Mouse (Mus musculus): ENCODE measurements around the gene Slc48a1. TPM values are rescaled to one million over a fixed set of nuclear protein-coding genes. Genes with fewer than 3 reads are reported as not detected.

The Slc48a1 gene
- total RNA-seq, 2 experiments from 2014 or later = 81.8 to 84.6 TPM

DNA sequence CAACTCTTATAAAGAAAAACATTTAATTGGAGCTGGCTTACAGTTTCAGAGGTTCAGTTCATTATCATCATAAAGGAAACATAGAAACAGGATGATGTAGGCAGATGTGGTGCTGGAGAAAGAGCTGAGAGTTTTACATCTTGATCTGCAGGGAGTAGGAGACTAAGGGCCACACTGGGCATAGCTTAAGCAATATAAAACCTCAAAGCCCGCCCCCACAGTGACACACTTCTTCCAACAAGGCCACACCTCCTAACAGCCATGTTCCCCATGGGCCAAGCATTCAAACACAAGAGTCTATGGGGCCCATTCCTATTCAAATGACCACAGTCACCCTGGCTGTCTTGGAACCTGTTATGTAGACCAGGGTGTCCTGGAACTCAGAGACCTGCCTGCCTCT, 1.3 kb downstream of the Slc48a1 start:
- intact Hi-C loops (cut with DNase I) = loop anchor here (2.0 kb wide), 1 partner anchor 63 kb away; no protein-coding TSS in a partner anchor
- no peak for DNase-seq

DNA sequence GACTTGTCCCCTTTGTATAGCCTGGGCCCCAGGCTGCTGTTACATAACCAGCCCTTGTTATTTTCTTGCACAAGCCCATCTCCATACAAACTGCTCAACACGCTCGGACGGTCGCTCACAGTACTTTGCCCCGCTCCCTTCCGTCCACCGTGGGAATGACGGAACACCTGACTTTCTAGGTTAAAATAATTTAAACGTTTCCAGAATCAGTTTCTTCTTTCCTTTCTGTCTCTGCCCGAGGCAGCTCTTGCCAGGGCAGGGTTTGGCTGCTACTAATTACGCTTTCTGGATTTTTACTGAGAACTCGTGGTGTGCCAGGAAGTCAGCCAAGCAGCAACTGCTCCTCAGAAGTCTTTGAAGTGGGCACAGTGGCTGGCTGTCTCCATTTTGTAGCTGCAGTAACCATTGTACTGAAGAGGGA, 2.3 kb downstream of the Slc48a1 start:
- DNase-seq = no peak
- intact Hi-C loops (cut with DNase I) = loop anchor here (5.0 kb wide), 1 partner anchor 52 kb away; no protein-coding TSS in a partner anchor

DNA sequence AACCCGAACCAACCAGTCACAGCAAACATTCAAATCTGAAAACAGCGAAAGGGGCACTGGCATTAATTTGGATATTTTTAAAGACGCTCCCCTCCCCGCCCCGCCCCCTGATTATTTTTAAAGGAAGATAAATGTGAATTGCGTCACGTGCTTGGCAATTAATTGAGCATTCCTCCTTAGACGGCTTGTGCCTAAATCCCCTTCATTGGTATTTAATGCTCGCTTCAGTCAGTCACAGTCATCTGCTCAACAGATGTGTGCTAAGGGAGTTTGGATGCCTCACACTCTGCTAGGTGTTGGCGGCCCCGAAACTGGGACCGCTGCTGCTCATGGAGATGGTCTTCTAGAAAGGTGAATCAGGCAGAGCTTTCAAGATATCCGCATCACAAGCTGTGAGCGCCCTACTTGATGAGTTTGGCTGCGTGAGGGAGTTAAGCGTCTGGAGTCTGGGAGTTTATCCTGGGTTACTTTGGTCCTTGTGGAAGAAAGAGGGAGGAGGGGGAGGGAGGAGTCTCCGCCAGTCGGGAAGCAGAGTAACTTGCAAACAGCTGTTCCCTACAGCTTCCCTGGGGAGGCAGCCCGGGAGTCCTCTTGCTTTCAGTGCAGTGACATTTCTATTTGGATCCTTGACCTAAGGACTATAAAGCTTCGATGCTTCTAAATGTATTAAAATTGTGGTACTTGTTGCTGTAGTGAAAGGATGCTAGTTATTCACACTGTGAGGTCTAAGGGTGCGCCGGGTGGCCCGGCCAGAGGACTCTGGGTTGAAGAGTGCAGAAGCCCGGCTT, 3.8 kb downstream of the Slc48a1 start:
- no peak for DNase-seq
- intact Hi-C loops (cut with DNase I) = loop anchor here (5.0 kb wide), 1 partner anchor 50 kb away; no protein-coding TSS in a partner anchor

- intact Hi-C loops (cut with DNase I) = loop anchor here (5.0 kb wide), 1 partner anchor 50 kb away; no protein-coding TSS in a partner anchor
- DNase-seq = peak; percentile 77
Measured at GRCm38 (mm10) chr15:97782749-97783105, 4.4 kb downstream of the Slc48a1 start.

DNA sequence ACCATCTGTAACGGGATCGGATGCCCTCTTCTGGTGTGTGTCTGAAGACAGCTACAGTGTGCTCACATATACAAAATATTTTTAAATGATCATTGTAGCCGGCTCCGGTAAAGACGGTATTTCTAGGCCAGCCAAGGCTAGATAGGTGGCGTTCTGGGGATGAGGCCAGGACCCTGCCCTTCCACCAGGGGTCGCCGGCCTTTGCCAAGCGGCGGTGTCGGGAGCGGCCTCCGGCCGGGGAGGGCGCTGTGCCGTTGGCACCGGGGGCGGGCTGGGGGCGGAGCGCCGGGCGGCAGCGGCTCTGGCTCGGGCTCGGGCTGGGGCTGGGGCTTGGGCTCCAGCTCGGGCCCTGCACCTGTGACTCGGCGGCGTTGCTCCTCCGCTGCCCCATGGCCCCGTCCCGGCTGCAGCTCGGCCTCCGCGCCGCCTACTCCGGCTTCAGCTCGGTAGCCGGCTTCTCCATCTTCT, 5.8 kb downstream of the Slc48a1 start:
- intact Hi-C loops (cut with DNase I) = loop anchor here (5.0 kb wide), 1 partner anchor 48 kb away; no protein-coding TSS in a partner anchor

GRCm38 (mm10) chr15:97784561-97785161, 6.3 kb downstream of the Slc48a1 start:
- DNase-seq = no peak
- intact Hi-C loops (cut with DNase I) = loop anchor here (5.0 kb wide), 1 partner anchor 48 kb away; no protein-coding TSS in a partner anchor

More for the DNA sequence above, 5.8 kb downstream of the Slc48a1 start:
- DNase-seq = peak; percentile 96

GRCm38 (mm10) chr15:97785731-97786411, 7.6 kb downstream of the Slc48a1 start:
- DNase-seq = no peak

DNA sequence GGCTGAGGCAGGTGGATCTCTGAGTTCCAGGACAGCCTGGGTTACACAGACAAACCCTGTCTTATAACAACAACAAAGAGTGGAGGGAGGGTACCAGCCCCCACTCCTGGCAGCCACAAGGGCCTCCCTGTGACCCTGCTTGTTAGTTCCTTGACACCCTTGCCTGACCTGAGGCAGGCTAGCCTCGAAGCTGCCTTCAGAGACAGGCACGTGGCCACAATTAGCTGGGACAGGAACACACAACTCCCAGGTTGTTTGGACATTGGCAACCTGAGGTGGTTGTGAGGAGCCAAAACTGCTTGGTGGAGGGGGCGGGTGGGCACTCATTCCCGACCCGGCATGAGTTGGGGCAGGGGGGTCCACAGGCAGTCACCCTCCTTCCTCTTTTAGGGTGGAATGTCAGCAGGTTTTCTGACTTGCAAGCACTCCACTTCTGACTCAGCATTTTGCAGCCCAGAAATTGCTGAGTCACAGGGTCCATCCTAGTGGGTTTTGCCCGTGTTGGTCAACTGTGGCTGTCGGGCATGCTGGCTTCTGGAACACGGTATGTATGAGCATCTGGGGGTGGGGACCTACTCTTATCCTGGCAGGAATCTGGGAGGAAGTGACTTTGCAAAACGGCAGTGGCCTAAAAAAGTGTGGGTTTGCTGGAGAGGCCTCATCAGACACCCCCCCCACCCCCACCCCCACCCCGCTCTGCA, 8.2 kb downstream of the Slc48a1 start:
- no peak for DNase-seq
- intact Hi-C loops (cut with DNase I) = no loop called here

More at GRCm38 (mm10) chr15:97785731-97786411, 7.6 kb downstream of the Slc48a1 start:
- intact Hi-C loops (cut with DNase I) = no loop called here

GRCm38 (mm10) chr15:97787148-97787798, 9.0 kb downstream of the Slc48a1 start:
- no peak for DNase-seq
- intact Hi-C loops (cut with DNase I) = no loop called here

DNA sequence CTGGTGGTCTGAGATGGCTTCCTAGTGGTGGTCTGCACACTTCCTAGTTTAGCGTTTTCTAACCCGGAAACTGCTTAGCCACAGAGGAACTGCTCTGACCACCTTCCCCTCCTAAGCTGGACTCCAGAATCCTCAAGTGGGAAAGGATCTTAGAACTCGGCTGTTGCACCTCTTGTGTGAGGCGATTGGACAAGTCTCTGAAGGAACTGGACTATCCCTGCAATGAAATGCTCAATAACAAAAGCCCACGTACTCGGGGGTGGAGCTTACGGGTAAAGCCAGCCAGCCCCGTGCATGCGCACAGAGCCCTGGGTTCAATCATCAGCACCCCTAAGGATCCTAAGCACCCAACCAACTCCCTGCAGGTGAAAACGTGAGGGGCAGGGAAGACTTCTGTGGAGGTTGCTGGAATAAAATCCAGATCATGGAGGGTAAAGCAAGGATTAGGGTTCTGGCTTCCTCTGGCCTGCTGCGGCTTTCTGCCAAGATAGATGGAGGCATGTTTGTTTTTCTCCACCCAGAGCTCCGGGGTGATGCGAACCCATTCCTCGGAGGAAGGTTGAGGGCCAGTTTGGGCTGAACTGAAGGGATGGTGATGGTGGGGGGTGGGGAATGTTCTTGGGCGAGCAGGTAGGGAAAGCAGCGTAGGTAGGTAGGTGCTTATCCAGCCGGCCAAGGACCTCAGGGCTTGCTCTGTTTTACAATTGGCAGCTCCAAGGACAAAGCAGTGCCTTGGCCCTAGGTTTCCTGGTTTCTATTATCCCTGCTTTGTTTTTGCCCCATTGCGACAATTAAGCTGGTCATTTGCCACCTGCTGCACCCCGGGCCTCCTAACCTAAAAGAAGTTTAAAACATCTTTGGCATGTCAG, 9.7 kb downstream of the Slc48a1 start:
- no peak for DNase-seq
- intact Hi-C loops (cut with DNase I) = no loop called here

GRCm38 (mm10) chr15:97788821-97789220, 10.5 kb downstream of the Slc48a1 start:
- intact Hi-C loops (cut with DNase I) = no loop called here
- peak; percentile 89 for DNase-seq

GRCm38 (mm10) chr15:97789761-97790505, 11.6 kb downstream of the Slc48a1 start:
- peak; percentile 68 for DNase-seq
- intact Hi-C loops (cut with DNase I) = no loop called here

DNA sequence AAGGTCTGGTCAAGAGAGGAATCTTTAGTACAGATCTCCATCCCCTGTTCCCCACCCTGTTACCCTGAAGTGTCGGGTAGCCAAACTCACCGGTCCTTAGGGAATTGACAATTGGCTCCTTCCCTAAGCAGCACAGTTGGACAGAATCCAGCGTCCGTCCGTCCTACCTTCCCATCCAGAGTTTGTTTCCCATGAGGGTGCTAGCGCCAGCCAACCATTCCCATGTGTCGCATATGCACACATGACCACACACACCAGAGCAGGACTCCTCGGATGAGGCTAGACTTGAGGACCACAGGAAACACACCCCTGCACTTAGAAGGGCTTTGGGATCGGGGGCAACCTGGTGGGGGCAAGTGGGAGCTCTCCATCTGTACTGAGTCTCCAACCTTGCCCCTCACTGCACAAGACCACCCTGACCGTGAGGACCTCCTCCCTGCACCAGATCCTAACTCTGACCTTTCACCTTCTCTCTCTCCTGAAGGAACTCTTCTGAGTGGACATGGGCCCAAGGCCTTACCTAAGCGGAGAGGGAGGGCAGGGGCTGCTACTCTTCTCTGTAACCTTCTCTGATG, 12.9 kb downstream of the Slc48a1 start:
- intact Hi-C loops (cut with DNase I) = no loop called here
- DNase-seq = no peak

DNA sequence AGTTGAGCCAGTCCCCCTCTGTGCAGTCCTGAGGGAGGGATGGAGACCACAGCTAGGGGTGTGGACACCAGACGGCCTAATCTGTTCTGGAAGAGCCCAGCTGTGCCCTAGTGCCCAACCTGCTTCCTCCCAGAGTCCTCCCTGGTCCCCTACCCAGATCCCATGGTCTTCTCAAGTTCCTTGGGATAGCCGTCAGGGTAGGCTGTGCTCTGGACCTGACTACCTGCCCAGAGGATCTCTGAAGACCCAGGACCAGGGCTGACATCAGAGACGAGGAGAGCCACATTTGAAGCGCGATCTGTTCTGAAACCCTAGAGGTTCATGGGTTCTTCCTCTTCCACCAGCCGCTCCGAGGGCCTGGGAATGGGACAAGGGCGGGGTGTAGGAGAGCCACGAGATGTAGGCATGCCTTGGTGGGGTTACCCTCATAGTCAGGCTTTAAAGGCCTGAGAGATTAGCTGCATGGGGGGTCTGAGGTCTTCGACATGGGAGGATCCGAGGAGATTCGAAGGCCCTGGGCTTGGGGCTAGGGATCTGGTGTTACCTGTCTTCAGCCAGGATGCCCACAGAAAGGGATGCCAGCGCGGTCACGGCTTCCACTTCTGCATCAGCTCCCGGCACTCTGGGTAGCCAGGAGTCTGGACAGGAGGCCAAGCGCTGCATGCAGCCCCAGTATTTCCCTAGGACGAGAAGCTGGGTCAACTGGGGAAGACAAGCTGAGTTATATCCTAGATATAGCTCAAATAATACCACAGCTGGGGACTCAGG, 15.2 kb downstream of the Slc48a1 start:
- no peak for DNase-seq
- intact Hi-C loops (cut with DNase I) = no loop called here

DNA sequence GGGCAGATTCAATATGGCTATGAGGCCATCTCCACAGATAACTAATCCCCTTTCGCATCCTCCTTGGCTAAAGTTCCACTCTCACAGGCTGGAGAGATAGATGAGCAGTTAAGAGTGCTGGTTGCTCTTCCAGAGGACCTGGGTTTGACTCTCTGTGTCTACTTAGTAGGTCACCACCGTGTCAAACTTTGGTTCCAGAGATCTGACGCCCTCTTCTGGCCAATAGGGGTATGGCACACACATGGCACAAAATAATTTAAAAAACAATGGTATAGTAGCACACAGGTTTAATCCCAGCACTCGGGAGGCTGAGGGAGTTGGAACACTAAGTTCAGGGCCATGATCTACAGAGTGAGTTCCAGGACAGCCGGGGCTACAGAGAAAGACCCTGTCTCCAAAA, 15.9 kb downstream of the Slc48a1 start:
- intact Hi-C loops (cut with DNase I) = no loop called here

DNA sequence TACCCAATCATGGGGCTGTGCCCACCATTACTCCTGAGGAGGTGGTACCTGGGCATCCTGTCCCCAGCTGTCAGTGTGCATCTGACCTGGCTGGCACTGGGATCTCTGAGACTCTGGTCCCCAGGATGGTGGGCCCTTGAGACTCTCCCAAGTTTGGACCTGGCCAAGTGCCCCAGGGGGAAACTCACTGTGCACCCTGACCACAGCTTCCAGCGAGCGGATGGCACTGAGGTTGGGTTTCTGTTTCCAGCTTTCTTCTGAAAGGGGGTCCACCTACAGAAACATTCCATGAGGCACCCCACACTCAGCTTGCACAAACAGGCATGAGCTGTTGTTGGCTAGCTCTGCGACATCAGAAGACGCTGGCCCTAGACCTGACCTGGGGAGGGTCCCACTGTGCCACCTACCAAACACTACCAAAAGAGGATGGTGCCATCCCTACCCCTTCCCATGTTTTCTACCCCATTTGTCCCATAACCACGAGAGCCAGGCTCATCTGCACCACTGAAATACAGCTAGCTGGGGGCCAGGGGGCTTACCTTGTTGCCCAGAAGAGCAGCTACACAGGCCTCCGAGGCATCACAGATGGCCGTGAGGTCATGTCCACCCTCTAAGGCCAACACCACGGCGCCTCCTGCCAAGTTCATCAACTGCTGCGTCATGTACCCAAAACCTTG, 17.4 kb downstream of the Slc48a1 start:
- DNase-seq = no peak
- intact Hi-C loops (cut with DNase I) = no loop called here

More for the DNA sequence above, 15.9 kb downstream of the Slc48a1 start:
- no peak for DNase-seq
